Mouse (Mus musculus) forebrain, embryonic 14.5 days (tissue): Measurements from ENCODE around the gene Olfr796. TPM values are rescaled to one million over a fixed set of nuclear protein-coding genes. Genes with fewer than 3 reads are reported as not detected.

ENCODE experiments used
- ATAC-seq: fragments of 200-750 bp; cut with Nextera tagmentation; 2 replicates; pipeline ENCODE4 v1.8.0; 2017; ENCODE audit warnings: mild to moderate bottlenecking, moderate library complexity
- DNase-seq: peaks from one replicate; pipeline ENCODE4 v3.0.0-alpha.2; 2015; ENCODE audit warnings: low spot score
- H3K27ac ChIP-seq: fragments of 300-500 bp; sonication (generic); 2 replicates; pipeline ENCODE4 v1.5.1; 2014; ENCODE audit warnings: low read depth, mild to moderate bottlenecking, control low read depth, low read length, moderate library complexity
- H3K27me3 ChIP-seq: fragments of 300-500 bp; sonication (generic); replicated peaks from 2 replicates; pipeline ENCODE4 v1.6.1; 2014; ENCODE audit warnings: low read length, control low read depth, mixed read lengths; ENCODE audit not compliant: control insufficient read depth, insufficient read depth
- H3K36me3 ChIP-seq: fragments of 300-500 bp; sonication (generic); 2 replicates; pipeline ENCODE4 v1.6.1; 2014; ENCODE audit warnings: low read length, control low read depth; ENCODE audit not compliant: control insufficient read depth, insufficient read depth
- H3K4me1 ChIP-seq: fragments of 300-500 bp; sonication (generic); 2 replicates; pipeline ENCODE4 v1.6.1; 2014; ENCODE audit warnings: antibody characterized with exemption, low read length, control low read depth; ENCODE audit not compliant: control insufficient read depth, insufficient read depth
- H3K4me2 ChIP-seq: fragments of 300-500 bp; sonication (generic); 2 replicates; pipeline ENCODE4 v1.6.1; 2014; ENCODE audit warnings: mild to moderate bottlenecking, control low read depth, low read length
- H3K4me3 ChIP-seq: fragments of 300-500 bp; sonication (generic); 2 replicates; pipeline ENCODE4 v1.5.1; 2014; ENCODE audit warnings: low read depth, low read length, control low read depth
- H3K9ac ChIP-seq: fragments of 300-500 bp; sonication (generic); 2 replicates; pipeline ENCODE4 v1.6.1; 2014; ENCODE audit warnings: mild to moderate bottlenecking, low read length, control low read depth, moderate library complexity
- H3K9me3 ChIP-seq: fragments of 300-500 bp; sonication (generic); replicated peaks from 2 replicates; pipeline ENCODE4 v1.6.1; 2016; ENCODE audit warnings: low read length, control low read depth, mixed read lengths; ENCODE audit not compliant: control insufficient read depth
- WGBS: fragments of 180-500 bp; shearing (Covaris S2); extraction: QIAGEN DNeasy Blood & Tissue Kit; methylation state at CpG from one replicate; pipeline ENCODE4 v1.1.7; 2014; 5-methylcytosine and 5-hydroxymethylcytosine counted together
- polyA plus RNA-seq: library from polyadenylated mRNA; unstranded; fragments of >200 nt; fragmentation: Nextera tagmentation; extraction: Ambion mirVana; gene quantifications from 2 replicates; pipeline ENCODE4 v1.2.1, GENCODE M21; 2014

Olfr796 gene
- polyA plus RNA-seq: not detected in 2 replicates

DNA sequence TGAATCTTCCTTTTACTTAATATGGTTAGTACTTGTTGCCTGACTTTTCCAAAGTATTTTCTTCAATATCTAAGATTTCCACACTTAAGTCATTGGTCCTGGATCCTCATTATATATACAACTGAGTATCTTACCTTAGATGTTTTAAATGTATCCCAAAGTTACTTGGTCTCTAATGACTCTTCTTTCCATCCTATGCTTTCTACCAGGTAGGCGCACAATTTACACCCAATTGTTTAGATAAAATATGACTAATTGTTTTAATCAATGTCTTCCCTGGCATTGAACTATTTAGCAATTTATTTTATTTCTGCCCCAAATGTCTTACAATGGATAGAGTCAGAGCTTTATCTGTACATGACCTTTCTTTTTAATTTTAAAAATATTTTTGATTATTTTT is at the start of gene Olfr796:
TSS of gene Olfr796 (minus strand) at position 101 of the 400 bp plus-strand sequence.
- no peaks in the 10 kb centered on the region for H3K4me1 ChIP-seq
- H3K4me3 ChIP-seq: no peak within 1 kb of the TSS
- no peak within 1 kb of the TSS for H3K4me2 ChIP-seq
- no peaks in the 10 kb centered on the region for H3K27me3 ChIP-seq
- H3K9ac ChIP-seq: no peak within 1 kb of the TSS
- 98% methylated on average over 1 of the region's 1 CpGs for WGBS
- no peak for DNase-seq
- no peaks in the 10 kb centered on the region for H3K36me3 ChIP-seq
- H3K9me3 ChIP-seq: no peaks in the 10 kb centered on the region
- H3K27ac ChIP-seq: no peak within 1 kb of the TSS
- no peak for ATAC-seq

DNA sequence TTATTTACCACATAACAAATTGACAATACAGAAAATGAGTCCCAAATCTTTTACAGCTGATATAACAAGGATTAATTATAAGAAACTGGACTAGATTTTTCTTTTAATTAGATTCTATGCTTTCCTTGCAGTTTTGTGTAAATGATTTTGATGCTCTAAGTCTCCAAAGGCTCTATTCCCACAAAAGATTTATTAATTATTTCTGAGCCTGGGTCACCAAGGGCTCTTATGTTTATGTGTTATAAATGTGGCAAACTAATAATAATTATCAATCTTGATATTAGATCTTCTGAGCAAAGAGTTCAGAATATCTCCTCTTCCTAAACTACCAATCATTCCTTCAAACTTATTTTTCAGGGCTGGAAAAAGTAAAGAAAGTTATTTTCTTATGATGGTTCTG is 45.0 kb upstream of the Olfr796 start, which contains the start of gene Olfr800:
TSS of gene Olfr800 (plus strand) at position 301 of the 400 bp plus-strand sequence.
- ATAC-seq (no peak), DNase-seq (no peak)
- Histone ChIP-seq H3K36me3 (no peaks in the 10 kb centered on the region), H3K4me2 (no peak within 1 kb of the TSS), H3K27me3 (no peaks in the 10 kb centered on the region), H3K9ac (no peak within 1 kb of the TSS), H3K4me1 (no peaks in the 10 kb centered on the region), H3K4me3 (no peak within 1 kb of the TSS), H3K27ac (no peak within 1 kb of the TSS), H3K9me3 (no peaks in the 10 kb centered on the region)

DNA sequence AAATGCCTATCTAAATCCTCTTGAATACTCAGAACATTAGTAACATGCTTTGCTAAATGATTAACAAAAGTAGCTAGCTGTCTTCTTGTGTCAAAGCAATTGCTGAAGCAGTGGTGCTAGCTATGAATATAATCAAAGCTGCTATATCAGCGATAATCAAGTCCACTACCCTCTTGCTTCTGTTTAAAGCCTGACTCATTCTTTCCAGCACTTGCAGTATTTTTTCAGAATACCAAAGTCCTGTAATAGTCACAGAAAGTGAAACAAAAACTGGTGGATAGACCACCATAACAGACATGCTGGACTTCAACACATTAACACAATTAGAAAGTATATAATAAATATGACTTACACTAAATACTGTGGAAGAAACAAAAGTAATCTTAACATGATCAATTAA is 39.4 kb upstream of the Olfr796 start:
- Histone ChIP-seq H3K36me3 (no peaks in the 10 kb centered on the region), H3K4me1 (no peaks in the 10 kb centered on the region), H3K9me3 (no peaks in the 10 kb centered on the region), H3K4me2 (no peak overlapping the region), H3K27ac (no peak overlapping the region), H3K27me3 (no peaks in the 10 kb centered on the region), H3K9ac (no peak overlapping the region), H3K4me3 (no peak overlapping the region)
- ATAC-seq (no peak), DNase-seq (no peak)
- WGBS: 91% methylated on average over 1 of the region's 1 CpGs

DNA sequence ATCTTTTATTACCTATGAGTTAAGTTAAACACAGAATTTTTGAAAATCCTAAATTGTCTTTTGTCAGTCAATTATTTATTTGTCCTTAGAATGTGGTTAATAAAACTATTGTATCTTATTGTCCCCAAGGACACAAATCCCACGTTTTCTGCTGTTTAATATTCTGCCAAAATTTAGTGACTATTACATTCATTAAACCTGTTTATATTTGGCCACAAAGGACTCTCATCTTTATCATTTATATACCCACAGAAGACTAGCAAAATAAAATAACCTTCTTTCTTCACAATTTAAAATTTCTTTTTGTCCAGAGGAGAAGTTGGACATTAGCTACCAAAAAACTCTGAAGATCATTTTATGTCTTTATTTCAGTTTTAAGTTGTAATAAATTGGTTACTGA is 24.8 kb upstream of the Olfr796 start, which contains the start of gene Olfr799:
TSS of gene Olfr799 (plus strand) at position 301 of the 400 bp plus-strand sequence.
- H3K4me3 ChIP-seq: no peak within 1 kb of the TSS
- no peak for DNase-seq
- ATAC-seq: no peak
- no peaks in the 10 kb centered on the region for H3K36me3 ChIP-seq
- H3K4me1 ChIP-seq: no peaks in the 10 kb centered on the region
- no peak within 1 kb of the TSS for H3K9ac ChIP-seq
- WGBS: 29% methylated on average over 1 of the region's 1 CpGs
- 0 out of 2 replicates have a peak, but pooled peaks cover 3% of the 10 kb centered on the region for H3K9me3 ChIP-seq
- H3K27ac ChIP-seq: no peak within 1 kb of the TSS
- H3K27me3 ChIP-seq: no peaks in the 10 kb centered on the region
- H3K4me2 ChIP-seq: no peak within 1 kb of the TSS

DNA sequence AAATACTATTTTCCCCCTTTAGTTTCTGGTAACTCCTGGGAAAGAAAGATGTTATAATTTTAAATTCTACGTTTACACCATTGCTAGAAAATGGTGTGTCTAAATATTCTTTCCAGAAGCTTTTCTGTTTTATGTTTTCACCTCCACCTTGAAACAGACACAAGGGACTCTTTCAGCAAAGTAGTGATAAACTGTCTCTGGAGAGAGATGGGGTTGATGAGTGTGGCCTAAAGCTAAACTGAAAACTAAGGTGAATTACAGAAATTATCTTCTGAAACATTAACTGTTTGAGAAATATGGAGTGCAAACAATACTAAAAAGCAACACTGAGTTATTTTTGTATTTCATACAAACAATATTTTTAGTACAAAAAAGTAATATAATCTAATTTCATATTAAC is 15.5 kb upstream of the Olfr796 start, which contains the start of gene Olfr798:
TSS of gene Olfr798 (minus strand) at position 101 of the 400 bp plus-strand sequence.
- H3K27me3 ChIP-seq: no peaks in the 10 kb centered on the region
- no peak within 1 kb of the TSS for H3K9ac ChIP-seq
- H3K36me3 ChIP-seq: no peaks in the 10 kb centered on the region

DNA sequence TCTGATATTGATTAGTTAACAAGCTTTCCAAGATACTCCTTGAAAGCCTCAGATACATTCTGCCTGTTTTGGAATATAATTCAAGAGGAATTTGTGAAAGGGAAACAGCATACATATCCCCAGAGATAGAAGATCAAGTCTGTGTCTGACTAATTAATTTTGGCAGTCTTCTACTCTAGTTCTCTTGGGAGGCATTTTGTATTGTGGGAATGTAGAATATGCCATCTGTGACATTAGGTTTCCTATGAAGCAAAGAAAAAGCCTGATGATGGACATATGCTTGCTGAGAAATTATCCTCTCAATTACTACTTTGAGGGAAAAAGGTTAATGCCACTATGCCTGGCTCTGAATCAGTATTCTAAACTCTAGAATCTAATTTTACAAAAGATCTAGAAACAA is 10.9 kb upstream of the Olfr796 start:
- Histone ChIP-seq H3K27ac (no peak overlapping the region), H3K9me3 (no peaks in the 10 kb centered on the region), H3K9ac (no peak overlapping the region), H3K4me3 (no peak overlapping the region), H3K27me3 (no peaks in the 10 kb centered on the region), H3K4me2 (no peak overlapping the region), H3K4me1 (no peaks in the 10 kb centered on the region), H3K36me3 (no peaks in the 10 kb centered on the region)
- DNase-seq (peak; percentile 24), ATAC-seq (no peak)

More for the DNA sequence above, 15.5 kb upstream of the Olfr796 start, which contains the start of gene Olfr798:
- no peak for DNase-seq
- Histone ChIP-seq H3K27ac (no peak within 1 kb of the TSS), H3K9me3 (no peaks in the 10 kb centered on the region), H3K4me2 (no peak within 1 kb of the TSS), H3K4me1 (no peaks in the 10 kb centered on the region), H3K4me3 (no peak within 1 kb of the TSS)
- WGBS: 92% methylated on average over 1 of the region's 1 CpGs
- ATAC-seq: no peak

DNA sequence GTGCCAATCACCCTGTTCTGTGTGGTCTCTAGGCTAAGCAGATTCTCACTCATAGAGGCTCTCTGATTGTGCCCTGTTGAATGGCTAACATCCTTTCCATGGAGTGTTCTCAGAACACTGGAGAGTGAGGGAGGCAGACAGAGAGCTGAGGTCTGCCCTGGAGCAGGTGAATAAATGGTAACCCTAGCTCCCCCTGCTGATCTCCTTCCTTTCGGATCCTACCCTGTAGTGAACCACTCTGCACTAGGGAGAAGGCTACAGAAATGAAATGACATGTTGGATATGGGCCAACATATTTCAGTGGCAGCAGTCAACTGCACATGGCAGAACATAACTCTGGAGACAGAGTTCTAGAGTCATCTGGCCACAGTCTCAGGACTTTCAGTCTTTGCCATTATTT is 9.4 kb upstream of the Olfr796 start:
- 0 out of 2 replicates have a peak, but pooled peaks have one; percentile 7 for ATAC-seq
- Histone ChIP-seq H3K4me1 (no peaks in the 10 kb centered on the region), H3K4me3 (no peak overlapping the region), H3K27ac (no peak overlapping the region), H3K36me3 (no peaks in the 10 kb centered on the region), H3K9me3 (no peaks in the 10 kb centered on the region), H3K4me2 (no peak overlapping the region), H3K27me3 (no peaks in the 10 kb centered on the region), H3K9ac (no peak overlapping the region)
- WGBS: 21% methylated on average over 1 of the region's 1 CpGs
- DNase-seq: peak; percentile 1

DNA sequence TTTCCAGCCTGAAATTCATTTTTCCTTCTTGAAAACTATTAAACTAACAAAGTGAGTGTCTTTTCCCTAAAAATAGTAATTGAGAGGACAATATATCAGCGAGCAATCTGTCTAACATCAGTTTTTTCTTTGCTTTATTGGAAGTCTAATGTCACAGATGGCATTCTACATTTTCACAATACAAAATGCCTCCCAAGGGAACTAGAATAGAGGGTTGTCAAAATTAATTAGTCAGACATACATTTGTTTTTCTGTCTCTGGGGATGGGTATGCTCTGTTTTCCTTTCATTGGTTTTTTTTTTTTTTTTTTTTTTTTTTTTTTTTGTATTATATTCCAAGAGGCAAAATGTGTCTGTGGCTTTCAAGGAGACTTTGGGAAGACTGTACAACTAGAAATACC is 35.3 kb downstream of the Olfr796 start:
- H3K4me3 ChIP-seq: no peak overlapping the region
- no peak overlapping the region for H3K4me2 ChIP-seq
- peak; percentile 1 for DNase-seq
- H3K36me3 ChIP-seq: no peaks in the 10 kb centered on the region
- H3K27me3 ChIP-seq: no peaks in the 10 kb centered on the region
- H3K9me3 ChIP-seq: no peaks in the 10 kb centered on the region
- no peak overlapping the region for H3K9ac ChIP-seq
- H3K4me1 ChIP-seq: no peaks in the 10 kb centered on the region
- no peak for ATAC-seq
- H3K27ac ChIP-seq: no peak overlapping the region
- 60% methylated on average over 1 of the region's 1 CpGs for WGBS

DNA sequence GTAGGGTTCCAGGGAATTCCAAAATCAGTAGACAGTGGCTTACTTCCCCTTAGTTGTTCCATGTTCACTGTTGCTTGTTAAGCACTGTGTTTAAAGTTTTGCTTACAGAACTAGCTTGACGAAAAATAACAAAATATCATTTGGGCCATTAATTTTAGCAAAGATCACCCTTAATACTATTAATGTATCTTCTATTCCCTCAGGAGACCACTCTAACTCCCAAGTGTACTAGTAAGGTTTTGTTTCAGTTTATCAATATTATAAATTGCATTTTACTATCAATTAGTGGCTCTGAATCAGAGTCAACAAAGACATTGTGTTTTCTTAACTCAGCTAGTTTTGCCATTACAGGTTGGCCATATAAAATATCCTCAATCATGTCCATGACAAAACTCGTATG is 45.0 kb downstream of the Olfr796 start, which contains the start of gene Olfr794:
TSS of gene Olfr794 (plus strand) at position 301 of the 400 bp plus-strand sequence.
- Histone ChIP-seq H3K4me1 (no peaks in the 10 kb centered on the region), H3K4me3 (no peak within 1 kb of the TSS), H3K27ac (no peak within 1 kb of the TSS), H3K36me3 (no peaks in the 10 kb centered on the region), H3K9ac (no peak within 1 kb of the TSS), H3K9me3 (no peaks in the 10 kb centered on the region), H3K27me3 (no peaks in the 10 kb centered on the region), H3K4me2 (no peak within 1 kb of the TSS)
- 78% methylated on average over 2 of the region's 2 CpGs for WGBS
- DNase-seq: no peak
- ATAC-seq: no peak
